Mouse (Mus musculus) midbrain, embryonic 15.5 days (tissue): ENCODE data around the gene Lsm4. TPM values are rescaled to one million over a fixed set of nuclear protein-coding genes. Genes with fewer than 3 reads are reported as not detected.
A peak's percentile ranks its signal among the peaks of the same experiment; 100 is the strongest.

ENCODE experiments used
- ATAC-seq: fragments of 200-750 bp; cut with Nextera tagmentation; replicated peaks from 2 replicates; pipeline ENCODE4 v1.8.0; 2017; ENCODE audit warnings: moderate TSS enrichment
- H3K27ac ChIP-seq: fragments of 300-500 bp; sonication (generic); 2 replicates; pipeline ENCODE4 v1.5.1; 2015; ENCODE audit warnings: mild to moderate bottlenecking, inconsistent platforms
- H3K27me3 ChIP-seq: fragments of 300-500 bp; sonication (generic); replicated peaks from 2 replicates; pipeline ENCODE4 v1.6.1; 2015; ENCODE audit warnings: inconsistent platforms
- H3K36me3 ChIP-seq: fragments of 300-500 bp; sonication (generic); replicated peaks from 2 replicates; pipeline ENCODE4 v1.6.1; 2015; ENCODE audit warnings: inconsistent platforms
- H3K4me1 ChIP-seq: fragments of 300-500 bp; sonication (generic); 2 replicates; pipeline ENCODE4 v1.6.1; 2015; ENCODE audit warnings: inconsistent platforms
- H3K4me2 ChIP-seq: fragments of 300-500 bp; sonication (generic); 2 replicates; pipeline ENCODE4 v1.6.1; 2015; ENCODE audit warnings: inconsistent platforms, mild to moderate bottlenecking, moderate library complexity
- H3K4me3 ChIP-seq: fragments of 300-500 bp; sonication (generic); 2 replicates; pipeline ENCODE4 v1.5.1; 2015; ENCODE audit warnings: mild to moderate bottlenecking, inconsistent platforms
- H3K9ac ChIP-seq: fragments of 300-500 bp; sonication (generic); 2 replicates; pipeline ENCODE4 v1.6.1; 2015; ENCODE audit warnings: mild to moderate bottlenecking, inconsistent platforms
- H3K9me3 ChIP-seq: fragments of 300-500 bp; sonication (generic); 2 replicates; pipeline ENCODE4 v1.6.1; 2016; ENCODE audit warnings: inconsistent platforms
- WGBS: fragments of 180-500 bp; shearing (Covaris S2); methylation state at CpG from one replicate; pipeline ENCODE4 v1.1.7; 2015; ENCODE audit warnings: mixed read lengths; 5-methylcytosine and 5-hydroxymethylcytosine counted together
- polyA plus RNA-seq: library from polyadenylated mRNA; unstranded; fragments of >200 nt; fragmentation: Nextera tagmentation; extraction: Ambion mirVana; gene quantifications from 2 replicates; pipeline ENCODE4 v1.2.1, GENCODE M21; 2015

Lsm4 gene
- polyA plus RNA-seq, 1 experiment from 2014 or later, result 175 TPM

DNA sequence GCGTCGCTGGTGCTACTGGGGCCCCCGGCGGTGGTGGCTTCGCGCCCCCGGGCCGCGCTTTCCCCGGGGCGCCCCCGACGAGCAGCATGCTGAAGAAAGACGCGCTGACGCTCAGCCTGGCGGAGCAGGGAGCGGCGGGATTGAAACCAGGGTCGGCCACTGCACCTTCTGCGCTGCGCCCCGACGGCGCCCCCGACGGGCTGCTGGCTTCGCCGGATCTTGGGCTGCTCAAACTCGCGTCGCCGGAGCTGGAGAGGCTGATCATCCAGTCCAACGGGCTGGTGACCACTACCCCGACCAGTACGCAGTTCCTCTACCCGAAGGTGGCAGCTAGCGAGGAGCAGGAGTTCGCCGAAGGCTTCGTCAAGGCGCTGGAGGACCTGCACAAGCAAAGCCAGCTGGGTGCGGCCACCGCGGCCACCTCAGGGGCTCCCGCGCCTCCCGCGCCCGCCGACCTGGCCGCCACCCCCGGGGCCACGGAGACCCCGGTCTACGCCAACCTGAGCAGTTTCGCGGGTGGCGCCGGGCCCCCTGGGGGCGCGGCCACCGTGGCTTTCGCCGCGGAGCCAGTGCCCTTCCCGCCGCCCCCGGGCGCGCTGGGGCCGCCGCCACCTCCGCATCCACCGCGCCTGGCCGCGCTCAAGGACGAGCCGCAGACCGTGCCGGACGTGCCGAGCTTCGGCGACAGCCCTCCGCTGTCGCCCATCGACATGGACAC lies 26.2 kb downstream of the Lsm4 start:
- Histone ChIP-seq H3K27me3 (no peaks in the 10 kb centered on the region), H3K9me3 (no peaks in the 10 kb centered on the region), H3K36me3 (no peaks in the 10 kb centered on the region), H3K4me1 (peaks cover 58% of the 10 kb centered on the region), H3K27ac (peak overlapping the region; percentile 99), H3K4me2 (peak overlapping the region; percentile 64), H3K4me3 (peak overlapping the region; percentile 92), H3K9ac (peak overlapping the region; percentile 99)
- WGBS, result under 1% methylated on average over 83 of the region's 89 CpGs
- ATAC-seq, result peak; percentile 24

GRCm38 (mm10) chr8:70699834-70700554 lies 26.9 kb downstream of the Lsm4 start:
- under 1% methylated on average over 59 of the region's 59 CpGs for WGBS
- Histone ChIP-seq H3K4me1 (peaks cover 58% of the 10 kb centered on the region), H3K9me3 (no peaks in the 10 kb centered on the region), H3K27ac (peak overlapping the region; percentile 99), H3K4me2 (peak overlapping the region; percentile 64), H3K27me3 (no peaks in the 10 kb centered on the region), H3K9ac (peak overlapping the region; percentile 99), H3K4me3 (peak overlapping the region; percentile 92), H3K36me3 (no peaks in the 10 kb centered on the region)
- ATAC-seq, result no peak; the same call in 1 of the 2 replicates

DNA sequence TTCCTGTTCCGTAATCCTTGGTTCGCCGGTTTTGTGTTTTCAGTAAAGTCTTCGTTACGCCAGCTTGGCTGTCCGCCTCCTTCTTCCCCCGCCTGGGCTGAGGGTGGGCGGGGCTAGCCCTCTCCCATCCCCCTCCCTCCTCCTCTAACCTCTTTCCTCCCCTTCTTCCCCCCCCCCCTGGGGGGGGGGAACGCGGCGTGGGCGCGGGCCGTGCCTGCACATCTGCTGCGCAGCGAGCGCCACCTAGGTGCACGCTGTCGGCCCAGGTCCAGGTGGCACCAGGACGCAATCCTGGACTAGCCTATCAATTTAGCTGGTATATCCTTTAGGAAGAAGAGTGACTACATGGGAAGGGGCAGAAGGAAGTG lies 27.5 kb downstream of the Lsm4 start:
- Histone ChIP-seq H3K4me1 (peaks cover 58% of the 10 kb centered on the region), H3K9ac (peak overlapping the region; percentile 99), H3K27me3 (no peaks in the 10 kb centered on the region), H3K27ac (peak overlapping the region; percentile 99), H3K9me3 (no peaks in the 10 kb centered on the region), H3K4me2 (peak overlapping the region; percentile 64), H3K36me3 (no peaks in the 10 kb centered on the region), H3K4me3 (peak overlapping the region; percentile 92)
- peak; percentile 38 for ATAC-seq
- 0% methylated on average over 20 of the region's 20 CpGs for WGBS

DNA sequence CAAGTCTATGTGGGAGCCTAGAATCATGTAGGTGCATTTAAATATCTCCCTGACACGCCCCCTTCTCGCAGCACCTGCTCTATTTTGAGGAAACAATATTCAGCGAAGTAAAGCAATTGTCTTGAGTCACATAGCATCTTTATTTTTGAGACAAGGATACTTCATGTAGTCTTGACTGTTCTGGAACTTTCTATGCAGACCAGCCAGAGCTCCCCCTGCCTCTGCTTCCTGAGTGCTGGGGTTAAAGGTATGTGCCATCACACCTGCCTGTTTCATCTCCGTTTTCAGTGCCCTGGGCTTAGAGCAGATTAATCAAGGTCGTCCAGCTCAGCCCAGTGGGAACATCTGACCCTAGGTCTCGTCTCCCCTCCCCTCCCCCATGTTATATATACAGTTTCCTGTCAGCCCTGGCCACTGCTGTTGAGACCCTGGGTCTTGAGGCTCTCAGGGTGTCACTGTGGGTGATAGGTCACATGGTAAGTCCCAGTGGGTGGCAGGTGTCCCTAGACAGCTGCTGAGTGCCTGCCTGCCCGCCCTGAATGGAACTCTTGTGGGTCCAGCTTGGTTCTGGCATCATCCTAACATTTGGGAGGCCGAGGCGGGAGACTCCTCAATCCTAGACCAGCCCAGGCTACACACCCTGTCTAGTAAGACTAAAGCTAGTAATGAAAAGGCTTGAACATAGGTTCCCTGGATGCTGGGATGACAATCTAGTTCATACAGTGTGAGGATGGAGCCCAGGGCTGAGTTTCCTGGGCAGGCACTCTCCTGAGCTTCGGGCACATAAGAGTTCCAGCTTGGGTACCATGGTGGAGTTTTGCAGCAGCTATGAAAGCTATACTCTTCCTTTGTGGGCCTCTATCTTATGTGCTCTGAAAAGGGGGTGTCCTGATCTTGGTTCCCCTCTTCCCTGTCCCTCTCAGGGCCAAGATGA lies 28.3 kb downstream of the Lsm4 start:
- Histone ChIP-seq H3K4me3 (peak overlapping the region; percentile 92), H3K27me3 (no peaks in the 10 kb centered on the region), H3K27ac (peak overlapping the region; percentile 99), H3K9ac (peak overlapping the region; percentile 99), H3K4me2 (peak overlapping the region; percentile 64), H3K36me3 (no peaks in the 10 kb centered on the region), H3K9me3 (no peaks in the 10 kb centered on the region), H3K4me1 (peaks cover 50% of the 10 kb centered on the region)
- WGBS, result 52% methylated on average over 10 of the region's 10 CpGs
- ATAC-seq, result no peak

DNA sequence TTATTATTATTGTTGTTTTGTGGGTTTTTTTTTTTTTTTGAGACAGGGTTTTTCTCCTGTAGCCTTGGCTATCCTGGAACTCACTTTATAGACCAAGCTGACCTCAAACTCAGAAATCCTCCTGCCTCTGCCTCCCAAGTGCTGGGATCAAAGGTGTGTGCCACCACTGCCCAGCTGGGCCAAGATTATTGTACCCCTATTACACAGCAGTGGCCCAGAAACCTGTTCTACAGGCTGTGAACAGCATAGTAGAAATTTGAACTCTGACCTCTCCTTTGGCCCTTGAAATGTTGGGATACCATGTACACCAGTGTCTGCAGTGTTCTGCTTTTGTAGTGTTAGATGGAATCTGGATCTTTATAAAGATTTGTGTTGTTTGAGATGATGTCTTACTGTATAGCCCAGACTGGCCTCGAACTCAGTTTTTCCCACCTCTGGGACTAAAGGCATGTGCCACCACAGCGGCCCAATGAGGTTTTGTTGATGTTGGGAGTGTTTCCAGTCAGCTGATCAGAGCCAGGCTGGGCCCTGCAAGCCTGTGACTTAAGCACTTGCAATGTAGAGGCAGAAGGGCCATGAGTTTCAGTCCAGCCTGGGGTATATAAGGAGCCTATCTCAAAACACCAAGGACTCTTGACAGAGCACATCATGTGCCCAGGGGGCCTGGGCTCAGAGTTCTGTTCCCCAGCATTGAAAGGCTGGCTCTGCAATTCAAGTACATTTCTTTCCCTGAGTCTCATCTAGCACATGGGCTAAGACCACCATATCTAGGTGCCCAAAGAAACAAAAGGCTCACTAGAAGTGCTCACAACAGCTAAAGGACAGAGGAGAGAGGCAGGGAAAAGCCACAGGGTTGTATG lies 29.2 kb downstream of the Lsm4 start:
- peak overlapping the region; percentile 92 for H3K4me3 ChIP-seq
- peaks cover 41% of the 10 kb centered on the region for H3K4me1 ChIP-seq
- no peaks in the 10 kb centered on the region for H3K36me3 ChIP-seq
- H3K27me3 ChIP-seq, result no peaks in the 10 kb centered on the region
- 94% methylated on average over 2 of the region's 2 CpGs for WGBS
- H3K9ac ChIP-seq, result peak overlapping the region; percentile 99; the same call in 1 of the 2 replicates
- no peak for ATAC-seq
- peak overlapping the region; percentile 64 for H3K4me2 ChIP-seq
- H3K27ac ChIP-seq, result no peak overlapping the region
- no peaks in the 10 kb centered on the region for H3K9me3 ChIP-seq

DNA sequence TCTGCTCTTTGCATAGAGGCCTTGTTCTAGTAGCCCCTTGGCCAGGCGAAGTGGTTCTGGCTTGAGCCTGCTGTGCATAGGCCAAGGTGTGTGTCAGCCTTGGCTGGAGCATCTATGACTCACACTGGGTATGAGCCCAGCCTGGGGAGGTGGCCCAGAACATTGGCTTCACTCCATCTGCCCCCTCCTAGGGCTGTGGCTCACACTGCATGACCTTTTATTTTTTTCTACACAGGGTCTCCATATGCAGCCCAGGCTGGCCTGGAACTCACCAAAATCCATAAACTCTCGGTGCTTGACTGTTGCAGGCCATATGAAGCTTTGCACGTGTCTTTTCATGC lies 29.8 kb downstream of the Lsm4 start:
- Histone ChIP-seq H3K4me1 (peaks cover 37% of the 10 kb centered on the region), H3K27me3 (no peaks in the 10 kb centered on the region), H3K36me3 (no peaks in the 10 kb centered on the region), H3K27ac (no peak overlapping the region), H3K4me3 (no peak overlapping the region), H3K9me3 (no peaks in the 10 kb centered on the region), H3K4me2 (peak overlapping the region; percentile 64), H3K9ac (no peak overlapping the region)
- no peak for ATAC-seq
- 83% methylated on average over 3 of the region's 3 CpGs for WGBS

DNA sequence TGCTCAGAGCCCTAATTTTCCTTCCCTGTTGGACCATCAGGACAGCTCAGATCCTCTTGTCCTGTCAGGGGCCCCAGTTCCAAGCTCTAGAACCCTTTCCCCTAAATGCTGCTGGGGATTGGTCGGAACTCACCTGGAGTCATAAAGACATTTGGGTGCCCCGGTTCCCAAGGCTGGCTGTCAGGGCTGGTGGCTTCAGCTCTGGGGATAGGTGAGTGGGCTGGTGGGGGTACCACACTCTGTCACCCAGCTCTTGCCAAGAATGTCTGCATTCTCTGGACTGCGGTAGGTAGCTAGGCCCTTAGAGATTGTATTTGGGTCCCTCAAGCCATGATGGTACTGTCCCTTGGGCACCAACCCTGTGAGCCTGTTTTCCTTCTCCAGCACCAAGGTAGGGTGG lies 30.2 kb downstream of the Lsm4 start, which contains the start of gene Iqcn:
Iqcn (plus strand) TSS at position 171 of the 400 bp plus-strand sequence.
- Histone ChIP-seq H3K9me3 (no peaks in the 10 kb centered on the region), H3K27me3 (no peaks in the 10 kb centered on the region), H3K4me1 (peaks cover 33% of the 10 kb centered on the region), H3K4me3 (no peak within 1 kb of the TSS; the same call in 1 of the 2 replicates), H3K9ac (no peak within 1 kb of the TSS), H3K4me2 (peak within 1 kb of the TSS; percentile 64), H3K36me3 (no peaks in the 10 kb centered on the region), H3K27ac (no peak within 1 kb of the TSS)
- WGBS, result 95% methylated on average over 3 of the region's 3 CpGs
- no peak for ATAC-seq

- H3K36me3 ChIP-seq, result no peaks in the 10 kb centered on the region
- no peak overlapping the region for H3K27ac ChIP-seq
- H3K27me3 ChIP-seq, result no peaks in the 10 kb centered on the region
- 89% methylated on average over 14 of the region's 14 CpGs for WGBS
- no peak for ATAC-seq
- H3K4me3 ChIP-seq, result no peak overlapping the region
- no peak overlapping the region for H3K4me2 ChIP-seq
- no peak overlapping the region for H3K9ac ChIP-seq
- H3K4me1 ChIP-seq, result peaks cover 5% of the 10 kb centered on the region; the same call in 1 of the 2 replicates
- H3K9me3 ChIP-seq, result no peaks in the 10 kb centered on the region
Observed at GRCm38 (mm10) chr8:70708281-70708680, 35.2 kb downstream of the Lsm4 start.

GRCm38 (mm10) chr8:70709794-70710193 lies 36.7 kb downstream of the Lsm4 start:
- no peak for ATAC-seq
- H3K9me3 ChIP-seq, result no peaks in the 10 kb centered on the region
- WGBS, result 93% methylated on average over 9 of the region's 9 CpGs
- no peaks in the 10 kb centered on the region for H3K4me1 ChIP-seq
- H3K27me3 ChIP-seq, result no peaks in the 10 kb centered on the region
- no peak overlapping the region for H3K9ac ChIP-seq
- no peak overlapping the region for H3K4me3 ChIP-seq
- H3K36me3 ChIP-seq, result no peaks in the 10 kb centered on the region
- no peak overlapping the region for H3K27ac ChIP-seq
- H3K4me2 ChIP-seq, result no peak overlapping the region

DNA sequence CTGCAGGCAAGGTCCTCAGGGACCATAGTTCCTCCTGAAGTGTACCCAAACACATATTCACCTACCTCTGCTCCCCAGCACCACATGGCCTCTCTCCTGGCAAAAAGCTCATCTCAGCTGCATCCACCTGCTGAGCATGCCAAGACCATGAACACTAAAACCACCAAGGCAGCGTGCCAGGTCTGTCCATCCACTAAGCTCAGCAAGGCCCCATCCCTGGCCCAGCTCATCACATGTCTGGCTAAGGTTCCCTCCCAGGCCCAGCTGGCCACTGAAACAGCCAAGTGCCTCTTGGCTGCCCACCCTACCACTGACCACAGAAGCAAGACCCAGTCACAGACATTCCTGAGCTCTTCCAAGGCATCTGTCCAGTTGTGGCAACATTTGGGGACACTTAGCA lies 37.2 kb downstream of the Lsm4 start:
- ATAC-seq, result no peak
- no peak overlapping the region for H3K9ac ChIP-seq
- WGBS, result 89% methylated on average over 1 of the region's 1 CpGs
- H3K27ac ChIP-seq, result no peak overlapping the region
- H3K4me3 ChIP-seq, result no peak overlapping the region
- no peaks in the 10 kb centered on the region for H3K9me3 ChIP-seq
- no peaks in the 10 kb centered on the region for H3K27me3 ChIP-seq
- no peaks in the 10 kb centered on the region for H3K4me1 ChIP-seq
- H3K4me2 ChIP-seq, result no peak overlapping the region
- no peaks in the 10 kb centered on the region for H3K36me3 ChIP-seq

GRCm38 (mm10) chr8:70711041-70711440 lies 38.0 kb downstream of the Lsm4 start:
- no peaks in the 10 kb centered on the region for H3K36me3 ChIP-seq
- no peak overlapping the region for H3K4me2 ChIP-seq
- no peaks in the 10 kb centered on the region for H3K27me3 ChIP-seq
- H3K9me3 ChIP-seq, result no peaks in the 10 kb centered on the region
- 90% methylated on average over 11 of the region's 11 CpGs for WGBS
- no peak overlapping the region for H3K4me3 ChIP-seq
- H3K4me1 ChIP-seq, result no peaks in the 10 kb centered on the region
- H3K27ac ChIP-seq, result no peak overlapping the region
- H3K9ac ChIP-seq, result no peak overlapping the region
- ATAC-seq, result no peak
